Mouse (Mus musculus) gastrocnemius, adult 8-10 months (tissue): ENCODE results near the gene Mycs. TPM values are rescaled to one million over a fixed set of nuclear protein-coding genes. Genes with fewer than 3 reads are reported as not detected.

Source experiments
- DNase-seq, 2 experiments: peaks; one replicate each; pipeline ENCODE4 v3.0.0; 2022; ENCODE audit warnings: low spot score in 2 of 2
- total RNA-seq, 4 experiments: library from RNA; stranded (reverse); gene quantifications; 2 replicates each; pipeline ENCODE4 v1.2.4; 2022

Mycs gene
- total RNA-seq, result not detected

GRCm38 (mm10) chrX:5469165-5469564 lies at the start of gene Mycs:
Gene Mycs (minus strand): TSS chrX:5469265.
- DNase-seq, result no peak

DNA sequence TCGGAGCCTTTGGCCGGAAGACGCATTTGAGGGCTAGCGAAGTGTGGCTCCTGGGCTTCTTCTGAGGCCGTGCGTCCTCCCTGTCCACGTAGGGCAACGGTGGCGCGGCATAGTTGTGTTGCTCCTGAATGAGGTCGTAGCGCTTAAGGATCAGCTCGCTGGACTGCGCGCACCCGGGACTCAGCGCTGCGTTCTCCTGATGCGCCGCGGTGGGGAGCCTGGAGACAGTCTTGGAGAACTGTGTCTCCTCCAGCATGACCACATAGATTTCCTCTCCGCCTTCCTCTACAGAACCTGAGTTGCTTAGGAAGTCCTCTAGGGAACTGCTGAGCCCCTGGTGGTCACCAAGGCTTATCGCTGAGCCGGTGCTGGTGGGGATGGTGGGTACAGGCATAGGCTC lies 1.0 kb downstream of the Mycs start:
- no peak for DNase-seq

Other genes starting within 250 kb of the Mycs start
- not detected for gene Btbd35f7, start 199.8 kb upstream of the Mycs start, total RNA-seq